Mouse (Mus musculus): ENCODE results near the gene Fkbp4.

- no peak for TF ChIP-seq GATA1 (IDR thresholded peaks at IDR 0.05; ENCODE audit: low read length)
- no peak for TF ChIP-seq TAL1 (IDR thresholded peaks at IDR 0.05; ENCODE audit: low read length)
Measured at GRCm38 (mm10) chr6:128424269-128425019, 14.0 kb downstream of the Fkbp4 start, which contains the start of gene Itfg2.
